Mouse (Mus musculus): ENCODE data around the gene Rragd. TPM values are rescaled to one million over a fixed set of nuclear protein-coding genes. Genes with fewer than 3 reads are reported as not detected.

Gene Rragd
- total RNA-seq, 2 experiments from 2014 or later: 147 to 166 TPM

Other genes with a start within 250 kb of the Rragd start
- 10 to 100 TPM; 19.8 to 23.1 TPM for gene Lyrm2, start 182.8 kb upstream of the Rragd start, total RNA-seq (2021)
- 1 to 10 TPM; 3.3 to 4.1 TPM for gene Ankrd6, start 32.2 kb upstream of the Rragd start, total RNA-seq (2021)
- 10 to 100 TPM; 45.6 to 47.8 TPM for gene Ube2j1, start 48.4 kb downstream of the Rragd start, total RNA-seq (2021)
- 1 to 10 TPM; 6.7 to 6.9 TPM for gene Gabrr2, start 80.0 kb downstream of the Rragd start, total RNA-seq (2021)
- not detected for gene Gabrr1, start 149.5 kb downstream of the Rragd start, total RNA-seq (2021)
- gene Pm20d2, start 206.7 kb downstream of the Rragd start, total RNA-seq (2021): 10 to 100 TPM; 23.9 to 42.6 TPM
- not detected for gene Srsf12, start 226.0 kb downstream of the Rragd start, total RNA-seq (2021)

Measured in gastrocnemius, postnatal 36 days (tissue).